Mouse (Mus musculus) liver, embryonic 14.5 days (tissue): Measurements from ENCODE around the gene Mtch2. TPM values are rescaled to one million over a fixed set of nuclear protein-coding genes. Genes with fewer than 3 reads are reported as not detected.
"Not testable (repeated sequence)": the region's sequence is repeated elsewhere in the genome, so short reads cannot be mapped to it uniquely, and the experiment has no call there.

Source experiments
- ATAC-seq: fragments of 200-750 bp; cut with Nextera tagmentation; 2 replicates; pipeline ENCODE4 v1.8.0; 2017; ENCODE audit warnings: moderate number of reproducible peaks, mild to moderate bottlenecking, moderate library complexity; ENCODE audit not compliant: insufficient read depth
- DNase-seq, 3 experiments: peaks; one replicate each; pipeline ENCODE4 v3.0.0-alpha.2; 2012 to 2013; ENCODE audit warnings: low read depth in 3 of 3, low spot score in 3 of 3
- H3K27ac ChIP-seq: fragments of 300-500 bp; sonication (generic); 2 replicates; pipeline ENCODE4 v1.5.1; 2014; ENCODE audit warnings: moderate library complexity, mild to moderate bottlenecking, control low read depth, inconsistent platforms
- H3K27me3 ChIP-seq: fragments of 300-500 bp; sonication (generic); 2 replicates; pipeline ENCODE4 v1.6.1; 2014; ENCODE audit warnings: mild to moderate bottlenecking, low read length, moderate library complexity; ENCODE audit not compliant: control insufficient read depth, insufficient read depth
- H3K36me3 ChIP-seq: fragments of 300-500 bp; sonication (generic); replicated peaks from 2 replicates; pipeline ENCODE4 v1.6.1; 2014; ENCODE audit warnings: low read depth; ENCODE audit not compliant: control insufficient read depth, insufficient read depth
- H3K4me1 ChIP-seq, 2 experiments: fragments of 200-500 bp in 1 of 2; fragments of 300-500 bp in 1 of 2; sonication (generic) in 1 of 2; replicated peaks; 2 replicates each; pipeline ENCODE4 v1.6.1; 2012 to 2014; ENCODE audit warnings: antibody characterized with exemption in 1 of 2, inconsistent platforms in 1 of 2, low read length in 1 of 2; ENCODE audit not compliant: control insufficient read depth in 2 of 2, insufficient read depth in 2 of 2
- H3K4me2 ChIP-seq: fragments of 300-500 bp; sonication (generic); 2 replicates; pipeline ENCODE4 v1.6.1; 2014; ENCODE audit warnings: low read depth, mild to moderate bottlenecking, control low read depth, moderate library complexity
- H3K4me3 ChIP-seq, 2 experiments: fragments of 200-500 bp in 1 of 2; fragments of 300-500 bp in 1 of 2; sonication (generic) in 1 of 2; 2 replicates each; pipeline ENCODE4 v1.5.1; 2012 to 2014; ENCODE audit warnings: low read depth in 2 of 2, low read length in 2 of 2, mild to moderate bottlenecking in 2 of 2, control low read depth in 1 of 2, inconsistent platforms in 1 of 2, moderate library complexity in 1 of 2; ENCODE audit not compliant: insufficient read depth in 1 of 2
- H3K9ac ChIP-seq: fragments of 300-500 bp; sonication (generic); replicated peaks from 2 replicates; pipeline ENCODE4 v1.6.1; 2014; ENCODE audit warnings: mild to moderate bottlenecking, control low read depth, moderate library complexity
- H3K9me3 ChIP-seq: fragments of 300-500 bp; sonication (generic); 2 replicates; pipeline ENCODE4 v1.6.1; 2016; ENCODE audit warnings: low read length, mixed read lengths; ENCODE audit not compliant: control insufficient read depth
- CTCF ChIP-seq: IDR thresholded peaks from 2 replicates; pipeline ENCODE4 v1.5.1; 2016; ENCODE audit warnings: antibody characterized with exemption, low read depth, control low read depth
- EP300 ChIP-seq: IDR thresholded peaks from 2 replicates; pipeline ENCODE4 v1.6.1; 2016; ENCODE audit warnings: antibody characterized with exemption, low read depth
- WGBS: fragments of 180-500 bp; shearing (Covaris S2); extraction: QIAGEN DNeasy Blood & Tissue Kit; methylation state at CpG from one replicate; pipeline ENCODE4 v1.1.7; 2014; ENCODE audit not compliant: insufficient replicate concordance; 5-methylcytosine and 5-hydroxymethylcytosine counted together
- polyA plus RNA-seq, 2 experiments: library from polyadenylated mRNA; depleted of rRNA in 1 of 2; stranded (reverse) in 1 of 2; unstranded in 1 of 2; fragments of >200 nt; fragmentation: Nextera tagmentation in 1 of 2; extraction: Ambion mirVana in 1 of 2; gene quantifications; 2 replicates each; pipeline versions ENCODE4 v1.2.1 to v1.2.3; 2012 to 2014

Mtch2 gene
- polyA plus RNA-seq, 2 experiments, result 52.2 to 128 TPM

DNA sequence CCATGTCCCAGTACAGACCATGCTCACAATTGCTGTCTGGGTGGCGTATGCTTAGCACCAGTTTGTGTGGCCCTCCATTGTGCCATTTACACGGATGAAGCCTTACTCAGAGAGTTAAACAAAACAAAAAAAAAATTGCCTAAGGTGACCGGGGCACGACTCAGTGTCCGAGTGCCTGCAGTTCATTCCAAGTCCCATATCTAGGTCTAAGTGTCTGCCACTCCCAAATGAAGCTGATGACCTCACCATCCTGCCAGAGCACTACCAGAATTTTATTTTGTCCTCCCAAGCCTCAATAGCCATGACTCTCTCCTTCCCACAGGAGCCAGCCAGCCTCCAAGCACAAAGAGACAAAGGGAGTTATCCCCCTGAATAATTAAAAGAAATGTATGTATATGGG, 40.7 kb downstream of the Mtch2 start:
- Histone ChIP-seq H3K27me3 (peaks cover 66% of the 10 kb centered on the region), H3K9ac (no peak overlapping the region), H3K4me2 (no peak overlapping the region), H3K4me1 (peaks cover 12 to 13% of the 10 kb centered on the region in 2 experiments), H3K9me3 (no peaks in the 10 kb centered on the region), H3K36me3 (no peaks in the 10 kb centered on the region), H3K27ac (no peak overlapping the region), H3K4me3 (no peak overlapping the region)
- no peak for TF ChIP-seq CTCF
- TF ChIP-seq EP300, result no peak
- DNase-seq (no peak), ATAC-seq (no peak)
- 60% methylated on average over 5 of the region's 5 CpGs for WGBS

DNA sequence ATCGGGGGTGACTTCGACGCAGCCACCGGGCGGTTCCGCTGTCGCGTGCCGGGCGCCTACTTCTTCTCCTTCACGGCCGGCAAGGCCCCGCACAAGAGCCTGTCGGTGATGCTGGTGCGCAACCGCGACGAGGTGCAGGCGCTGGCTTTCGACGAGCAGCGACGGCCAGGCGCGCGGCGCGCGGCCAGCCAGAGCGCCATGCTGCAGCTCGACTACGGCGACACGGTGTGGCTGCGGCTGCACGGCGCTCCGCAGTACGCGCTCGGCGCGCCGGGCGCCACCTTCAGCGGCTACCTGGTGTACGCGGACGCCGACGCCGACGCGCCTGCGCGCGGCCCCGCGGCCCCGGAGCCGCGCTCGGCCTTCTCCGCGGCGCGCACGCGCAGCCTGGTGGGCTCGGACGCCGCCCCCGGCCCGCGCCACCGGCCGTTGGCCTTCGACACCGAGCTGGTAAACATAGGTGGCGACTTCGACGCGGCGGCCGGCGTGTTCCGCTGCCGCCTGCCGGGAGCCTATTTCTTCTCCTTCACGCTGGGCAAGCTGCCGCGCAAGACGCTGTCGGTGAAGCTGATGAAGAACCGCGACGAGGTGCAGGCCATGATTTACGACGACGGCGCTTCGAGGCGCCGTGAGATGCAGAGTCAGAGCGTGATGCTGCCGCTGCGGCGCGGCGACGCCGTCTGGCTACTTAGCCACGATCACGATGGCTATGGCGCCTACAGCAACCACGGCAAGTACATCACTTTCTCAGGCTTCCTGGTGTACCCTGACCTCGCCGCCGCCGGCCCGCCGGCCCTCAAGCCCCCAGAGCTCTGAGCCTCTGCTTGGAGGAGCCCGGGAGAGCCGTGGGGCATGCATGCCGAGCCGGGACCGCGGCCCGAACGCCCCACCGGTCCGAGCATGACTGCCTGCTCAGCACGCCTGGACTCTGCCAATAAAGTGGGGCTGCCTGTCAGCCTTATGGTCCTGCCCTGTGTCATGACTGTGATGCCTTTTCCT, 42.9 kb downstream of the Mtch2 start:
- DNase-seq, result peak in 2 of 3 experiments; percentile 38 to 43
- H3K4me1 ChIP-seq, result peaks cover 31 to 35% of the 10 kb centered on the region in 2 experiments

DNA sequence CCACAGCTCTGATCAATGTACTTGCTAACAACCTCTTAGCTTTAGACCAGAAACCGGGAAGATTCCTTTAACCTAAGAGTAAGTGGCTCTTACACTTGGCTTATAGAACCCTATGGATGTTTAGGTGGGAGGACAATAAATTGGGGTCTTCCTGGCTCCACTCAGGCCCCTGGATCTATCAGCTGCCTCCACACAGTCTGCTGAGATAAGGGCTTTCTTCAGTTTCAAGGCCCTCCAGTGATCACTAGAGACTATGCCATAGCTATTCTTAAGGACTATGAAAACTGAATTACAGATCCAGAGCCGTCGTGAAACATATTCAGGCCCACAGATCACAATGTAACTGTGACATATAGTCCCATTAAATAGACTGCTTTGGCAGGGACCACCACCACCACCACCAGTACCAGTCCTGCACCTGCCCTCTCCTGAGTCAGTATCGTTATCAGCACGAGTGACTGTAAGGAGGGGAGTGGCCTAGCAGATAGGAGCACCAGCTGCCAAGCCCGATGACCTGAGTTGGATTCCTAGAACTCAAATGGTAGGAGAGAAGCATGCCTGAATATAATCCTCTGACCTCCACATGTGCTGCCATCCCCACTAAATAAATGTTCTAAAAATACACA, 46.8 kb downstream of the Mtch2 start:
- ATAC-seq, result peak; percentile 89
- Histone ChIP-seq H3K4me1 (peaks cover 43 to 48% of the 10 kb centered on the region in 2 experiments), H3K27me3 (peaks cover 15% of the 10 kb centered on the region), H3K4me3 (no peak overlapping the region; a peak in 1 of 4 replicates), H3K27ac (peak overlapping the region; percentile 92), H3K9ac (peak overlapping the region; percentile 63), H3K36me3 (peaks cover 33% of the 10 kb centered on the region), H3K9me3 (no peaks in the 10 kb centered on the region), H3K4me2 (peak overlapping the region; percentile 67)
- WGBS, result 32% methylated on average over 6 of the region's 6 CpGs
- DNase-seq, result peak; percentile 73 to 76 (median 74)
- peak; percentile 79 for TF ChIP-seq EP300
- no peak for TF ChIP-seq CTCF

More for the DNA sequence above, 42.9 kb downstream of the Mtch2 start:
- H3K27me3 ChIP-seq, result peaks cover 54% of the 10 kb centered on the region
- WGBS, result 5% methylated on average over 109 of the region's 133 CpGs
- peak overlapping the region; percentile 73 for H3K9ac ChIP-seq
- ATAC-seq, result peak; percentile 66
- no peaks in the 10 kb centered on the region for H3K9me3 ChIP-seq
- H3K4me2 ChIP-seq, result peak overlapping the region; percentile 96
- TF ChIP-seq EP300 (no peak), CTCF (no peak)
- H3K27ac ChIP-seq, result peak overlapping the region; percentile 53
- peak overlapping the region; percentile 45 to 80 for H3K4me3 ChIP-seq
- no peaks in the 10 kb centered on the region; the same call in 1 of the 2 replicates for H3K36me3 ChIP-seq

DNA sequence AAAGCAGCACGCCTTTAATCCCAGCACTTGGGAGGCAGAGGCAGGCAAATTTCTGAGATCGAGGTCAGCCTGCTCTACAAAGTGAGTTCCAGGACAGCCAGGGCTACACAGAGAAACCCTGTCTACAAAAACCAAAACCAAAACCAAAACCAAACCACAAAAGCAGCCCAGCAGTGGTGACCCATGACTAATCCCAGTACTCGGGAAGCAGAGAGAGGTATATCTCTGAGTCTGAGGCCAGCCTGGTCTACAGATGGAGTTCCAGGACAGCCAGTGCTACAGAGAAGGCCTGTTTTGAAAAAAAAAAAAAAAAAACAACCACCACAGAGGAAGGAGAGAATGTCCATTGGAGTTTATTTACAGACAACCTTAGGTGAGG, 47.3 kb downstream of the Mtch2 start:
- peaks cover 40 to 45% of the 10 kb centered on the region in 2 experiments for H3K4me1 ChIP-seq
- peak overlapping the region; percentile 67 for H3K4me2 ChIP-seq

DNA sequence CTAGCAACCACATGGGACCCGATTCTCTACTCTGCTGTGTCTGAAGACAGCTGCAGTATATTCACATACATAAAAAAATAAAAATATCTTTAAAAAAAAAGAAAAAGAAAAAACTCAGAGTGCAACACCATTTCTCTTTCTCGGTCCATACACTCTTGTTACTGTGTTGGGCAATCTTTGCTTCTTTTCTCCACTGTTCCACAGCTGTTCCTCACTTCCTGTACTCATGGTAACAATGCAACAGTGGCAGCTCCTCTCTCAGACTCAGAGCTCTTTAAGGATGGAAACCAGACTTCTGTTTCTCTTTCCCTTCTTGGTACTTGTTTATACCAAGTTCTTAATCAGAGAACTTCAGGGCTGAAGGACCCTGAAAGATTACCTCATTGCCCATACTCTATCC, 56.4 kb downstream of the Mtch2 start:
- no peak for DNase-seq
- H3K27ac ChIP-seq, result peak overlapping the region; percentile 64; the same call in 1 of the 2 replicates

More for the DNA sequence above, 47.3 kb downstream of the Mtch2 start:
- H3K9me3 ChIP-seq, DNase-seq, H3K4me3 ChIP-seq, H3K27me3 ChIP-seq: not testable (repeated sequence)
- H3K36me3 ChIP-seq, result peaks cover 33% of the 10 kb centered on the region
- ATAC-seq, result peak; percentile 11; the same call in 1 of the 2 replicates
- H3K9ac ChIP-seq, result peak overlapping the region; percentile 63
- peak overlapping the region; percentile 92 for H3K27ac ChIP-seq
- WGBS, result 13% methylated on average over 3 of the region's 3 CpGs

More for the DNA sequence above, 56.4 kb downstream of the Mtch2 start:
- WGBS, result 77% methylated on average over 2 of the region's 2 CpGs
- H3K9ac ChIP-seq, result peak overlapping the region; percentile 87
- H3K9me3 ChIP-seq, result no peaks in the 10 kb centered on the region
- peak overlapping the region; percentile 78 to 83 for H3K4me3 ChIP-seq
- H3K36me3 ChIP-seq, result peaks cover 28% of the 10 kb centered on the region
- ATAC-seq, result no peak
- H3K4me2 ChIP-seq, result peak overlapping the region; percentile 81
- H3K27me3 ChIP-seq, result no peaks in the 10 kb centered on the region
- H3K4me1 ChIP-seq, result peaks cover 11 to 17% of the 10 kb centered on the region in 2 experiments
- TF ChIP-seq CTCF, result no peak
- TF ChIP-seq EP300, result no peak
